Mouse (Mus musculus) MEL (cell line): ENCODE data around the gene Zswim7. TPM values are rescaled to one million over a fixed set of nuclear protein-coding genes. Genes with fewer than 3 reads are reported as not detected.
A peak's percentile ranks its signal among the peaks of the same experiment; 100 is the strongest.

Source experiments
- DNase-seq: peaks from one replicate; pipeline ENCODE4 v3.0.0; 2011; ENCODE audit warnings: low read depth, low spot score
- H3K27ac ChIP-seq: 2 replicates; pipeline ENCODE4 v1.5.1; 2012; ENCODE audit warnings: low read depth, mild to moderate bottlenecking, control low read depth, low read length, moderate library complexity; ENCODE audit not compliant: control insufficient read depth
- H3K27me3 ChIP-seq, 2 experiments: fragments of 150-350 bp in 1 of 2; sonication (generic) in 1 of 2; 2 replicates each; pipeline ENCODE4 v1.6.1; 2012; ENCODE audit warnings: low read length in 2 of 2, mild to moderate bottlenecking in 2 of 2, improper control_type of control experiment in 1 of 2, moderate library complexity in 1 of 2; ENCODE audit not compliant: insufficient read depth in 2 of 2, control insufficient read depth in 1 of 2
- H3K36me3 ChIP-seq, 2 experiments: 2 replicates each; pipeline ENCODE4 v1.6.1; 2012 to 2014; ENCODE audit warnings: low read length in 2 of 2, improper control_type of control experiment in 1 of 2, inconsistent platforms in 1 of 2, mild to moderate bottlenecking in 1 of 2; ENCODE audit not compliant: insufficient read depth in 2 of 2, control insufficient read depth in 1 of 2
- H3K4me1 ChIP-seq, 2 experiments: fragments of 150-350 bp in 1 of 2; sonication (generic) in 1 of 2; 2 replicates each; pipeline ENCODE4 v1.6.1; 2012; ENCODE audit warnings: low read length in 2 of 2, improper control_type of control experiment in 1 of 2, mild to moderate bottlenecking in 1 of 2; ENCODE audit not compliant: insufficient read depth in 2 of 2, control insufficient read depth in 1 of 2
- H3K4me3 ChIP-seq, 2 experiments: fragments of 150-350 bp in 1 of 2; sonication (generic) in 1 of 2; 2 replicates each; pipeline ENCODE4 v1.5.1; 2012; ENCODE audit warnings: low read depth in 2 of 2, low read length in 2 of 2, mild to moderate bottlenecking in 2 of 2, moderate library complexity in 2 of 2, control low read depth in 1 of 2, improper control_type of control experiment in 1 of 2; ENCODE audit not compliant: control insufficient read depth in 1 of 2, insufficient read depth in 1 of 2
- H3K79me2 ChIP-seq: 2 replicates; pipeline ENCODE4 v1.6.1; 2012; ENCODE audit warnings: mild to moderate bottlenecking, low read length, moderate library complexity; ENCODE audit not compliant: control insufficient read depth, poor library complexity, insufficient read depth
- H3K9ac ChIP-seq: 2 replicates; pipeline ENCODE4 v1.6.1; 2012; ENCODE audit warnings: low read depth, mild to moderate bottlenecking, control low read depth, low read length, moderate library complexity; ENCODE audit not compliant: control insufficient read depth, poor library complexity, severe bottlenecking
- H3K9me3 ChIP-seq: fragments of 150-350 bp; sonication (generic); replicated peaks from 2 replicates; pipeline ENCODE4 v1.6.1; 2012; ENCODE audit warnings: mild to moderate bottlenecking, low read length, improper control_type of control experiment, moderate library complexity; ENCODE audit not compliant: insufficient read depth
- CHD1 ChIP-seq: IDR thresholded peaks from 2 replicates; pipeline ENCODE4 v1.6.1; 2012; ENCODE audit warnings: low read depth, mild to moderate bottlenecking, inconsistent platforms, low read length, improper control_type of control experiment
- CHD2 ChIP-seq: IDR thresholded peaks from 2 replicates; pipeline ENCODE4 v1.6.1; 2011; ENCODE audit warnings: low read length, improper control_type of control experiment
- CTCF ChIP-seq, 3 experiments: IDR thresholded peaks in 2 of 3; conservative IDR thresholded peaks in 1 of 3; 2 replicates each; pipeline ENCODE4 v1.5.1; 2011 to 2012; ENCODE audit warnings: low read length in 3 of 3, low read depth in 2 of 3, mild to moderate bottlenecking in 2 of 3, improper control_type of control experiment in 1 of 3, inconsistent platforms in 1 of 3, mixed read lengths in 1 of 3, moderate library complexity in 1 of 3; ENCODE audit not compliant: control insufficient read depth in 1 of 3, insufficient read depth in 1 of 3, poor library complexity in 1 of 3, severe bottlenecking in 1 of 3
- E2F4 ChIP-seq: IDR thresholded peaks from 2 replicates; pipeline ENCODE4 v1.6.1; 2011; ENCODE audit warnings: low read depth, low read length, improper control_type of control experiment, borderline replicate concordance
- ELF1 ChIP-seq: IDR thresholded peaks from 2 replicates; pipeline ENCODE4 v1.6.1; 2014; ENCODE audit warnings: low read depth, mild to moderate bottlenecking, inconsistent platforms, low read length, improper control_type of control experiment, moderate library complexity
- EP300 ChIP-seq, 2 experiments: IDR thresholded peaks; 2 replicates each; pipeline ENCODE4 v1.6.1; 2011; ENCODE audit warnings: improper control_type of control experiment in 2 of 2, low read length in 2 of 2, low read depth in 1 of 2, mild to moderate bottlenecking in 1 of 2
- ETS1 ChIP-seq: IDR thresholded peaks from 2 replicates; pipeline ENCODE4 v1.6.1; 2012; ENCODE audit warnings: low read depth, mild to moderate bottlenecking, inconsistent platforms, low read length, improper control_type of control experiment, moderate library complexity
- GATA1 ChIP-seq: IDR thresholded peaks from 2 replicates; pipeline ENCODE4 v1.6.1; 2011; ENCODE audit warnings: low read depth, low read length, improper control_type of control experiment
- JUND ChIP-seq: IDR thresholded peaks from 2 replicates; pipeline ENCODE4 v1.6.1; 2011; ENCODE audit warnings: low read depth, mild to moderate bottlenecking, improper control_type of control experiment, low read length
- KAT2A ChIP-seq: conservative IDR thresholded peaks from 2 replicates; pipeline ENCODE4 v1.6.1; 2012; ENCODE audit warnings: low read depth, low read length, improper control_type of control experiment, inconsistent platforms
- MAFK ChIP-seq: IDR thresholded peaks from 2 replicates; pipeline ENCODE4 v1.6.1; 2011; ENCODE audit warnings: low read depth, mild to moderate bottlenecking, low read length, improper control_type of control experiment, borderline replicate concordance
- MAX ChIP-seq: IDR thresholded peaks from 2 replicates; pipeline ENCODE4 v1.6.1; 2011; ENCODE audit warnings: low read length, improper control_type of control experiment
- MAZ ChIP-seq: IDR thresholded peaks from 2 replicates; pipeline ENCODE4 v1.6.1; 2012; ENCODE audit warnings: low read depth, mild to moderate bottlenecking, inconsistent platforms, low read length, improper control_type of control experiment
- MEF2A ChIP-seq: IDR thresholded peaks from 2 replicates; pipeline ENCODE4 v1.6.1; 2014; ENCODE audit warnings: low read depth, mild to moderate bottlenecking, inconsistent platforms, low read length, improper control_type of control experiment; ENCODE audit not compliant: poor library complexity, insufficient replicate concordance, severe bottlenecking; ENCODE audit errors: extremely low read depth
- MXI1 ChIP-seq: IDR thresholded peaks from 2 replicates; pipeline ENCODE4 v1.6.1; 2011; ENCODE audit warnings: mild to moderate bottlenecking, low read depth, low read length, improper control_type of control experiment
- MYC ChIP-seq: IDR thresholded peaks from 2 replicates; pipeline ENCODE4 v1.6.1; 2011; ENCODE audit warnings: low read depth, mild to moderate bottlenecking, low read length, improper control_type of control experiment, moderate library complexity
- NELFE ChIP-seq: IDR thresholded peaks from 2 replicates; pipeline ENCODE4 v1.6.1; 2011; ENCODE audit warnings: low read depth, low read length, improper control_type of control experiment
- NRF1 ChIP-seq: IDR thresholded peaks from 2 replicates; pipeline ENCODE4 v1.6.1; 2014; ENCODE audit warnings: low read depth, mild to moderate bottlenecking, inconsistent platforms, low read length, improper control_type of control experiment, moderate library complexity; ENCODE audit not compliant: poor library complexity, insufficient read depth, severe bottlenecking
- POLR2A ChIP-seq, 2 experiments: IDR thresholded peaks; 2 replicates each; pipeline ENCODE4 v1.6.1; 2011 to 2012; ENCODE audit warnings: low read length in 2 of 2, mild to moderate bottlenecking in 2 of 2, control low read depth in 1 of 2, improper control_type of control experiment in 1 of 2, low read depth in 1 of 2, moderate library complexity in 1 of 2; ENCODE audit not compliant: control insufficient read depth in 1 of 2, insufficient read depth in 1 of 2, poor library complexity in 1 of 2
- POLR2AphosphoS2 ChIP-seq: IDR thresholded peaks from 2 replicates; pipeline ENCODE4 v1.6.1; 2011; ENCODE audit warnings: low read length, improper control_type of control experiment
- POLR2AphosphoS5 ChIP-seq: IDR thresholded peaks from 2 replicates; pipeline ENCODE4 v1.6.1; 2012; ENCODE audit warnings: low read depth, borderline replicate concordance, mild to moderate bottlenecking, inconsistent platforms, low read length, moderate library complexity, mixed read lengths
- RCOR1 ChIP-seq: IDR thresholded peaks from 2 replicates; pipeline ENCODE4 v1.6.1; 2012; ENCODE audit warnings: low read depth, mild to moderate bottlenecking, inconsistent platforms, low read length, improper control_type of control experiment
- SIN3A ChIP-seq: IDR thresholded peaks from 2 replicates; pipeline ENCODE4 v1.6.1; 2012; ENCODE audit warnings: low read length, improper control_type of control experiment, inconsistent platforms
- SMC3 ChIP-seq: IDR thresholded peaks from 2 replicates; pipeline ENCODE4 v1.6.1; 2011; ENCODE audit warnings: low read depth, low read length, improper control_type of control experiment
- TAL1 ChIP-seq: IDR thresholded peaks from 2 replicates; pipeline ENCODE4 v1.6.1; 2012; ENCODE audit warnings: mild to moderate bottlenecking, inconsistent platforms, low read length, moderate library complexity, mixed read lengths
- TBP ChIP-seq: IDR thresholded peaks from 2 replicates; pipeline ENCODE4 v1.8.0; 2011; ENCODE audit warnings: low read depth, low read length, improper control_type of control experiment
- TCF12 ChIP-seq: IDR thresholded peaks from 2 replicates; pipeline ENCODE4 v1.6.1; 2014; ENCODE audit warnings: low read depth, mild to moderate bottlenecking, inconsistent platforms, low read length, improper control_type of control experiment, moderate library complexity
- UBTF ChIP-seq: IDR thresholded peaks from 2 replicates; pipeline ENCODE4 v1.6.1; 2012; ENCODE audit warnings: low read depth, mild to moderate bottlenecking, inconsistent platforms, low read length, improper control_type of control experiment, moderate library complexity, borderline replicate concordance; ENCODE audit not compliant: insufficient read depth
- USF1 ChIP-seq: IDR thresholded peaks from 2 replicates; pipeline ENCODE4 v1.6.1; 2014; ENCODE audit warnings: low read depth, mild to moderate bottlenecking, inconsistent platforms, low read length, improper control_type of control experiment, moderate library complexity
- USF2 ChIP-seq, 2 experiments: IDR thresholded peaks; 2 replicates each; pipeline ENCODE4 v1.6.1; 2011 to 2012; ENCODE audit warnings: improper control_type of control experiment in 2 of 2, low read length in 2 of 2, borderline replicate concordance in 1 of 2, inconsistent platforms in 1 of 2, low read depth in 1 of 2, mild to moderate bottlenecking in 1 of 2; ENCODE audit not compliant: insufficient read depth in 1 of 2
- ZC3H11A ChIP-seq: IDR thresholded peaks from 2 replicates; pipeline ENCODE4 v1.6.1; 2012; ENCODE audit warnings: low read depth, mild to moderate bottlenecking, inconsistent platforms, low read length, improper control_type of control experiment
- ZKSCAN1 ChIP-seq: IDR thresholded peaks from 2 replicates; pipeline ENCODE4 v1.6.1; 2012; ENCODE audit warnings: low read depth, mild to moderate bottlenecking, inconsistent platforms, low read length, improper control_type of control experiment, moderate library complexity
- ZMIZ1 ChIP-seq: IDR thresholded peaks from 2 replicates; pipeline ENCODE4 v1.6.1; 2012; ENCODE audit warnings: low read depth, mild to moderate bottlenecking, inconsistent platforms, low read length, improper control_type of control experiment, moderate library complexity
- ZNF384 ChIP-seq: IDR thresholded peaks from 2 replicates; pipeline ENCODE4 v1.6.1; 2012; ENCODE audit warnings: low read depth, mild to moderate bottlenecking, inconsistent platforms, low read length, improper control_type of control experiment
- polyA plus RNA-seq, 2 experiments: library from polyadenylated mRNA; stranded (reverse) in 1 of 2; unstranded in 1 of 2; fragments of >175 nt in 1 of 2; fragments of >200 nt in 1 of 2; gene quantifications; 2 replicates each; pipeline versions ENCODE4 v1.2.1 to v1.2.4; 2012; ENCODE audit warnings: low replicate concordance in 2 of 2, low read depth in 1 of 2; ENCODE audit not compliant: insufficient read length in 2 of 2, insufficient read depth in 1 of 2, missing spikeins in 1 of 2
- total RNA-seq: library from RNA; depleted of rRNA; stranded (reverse); fragments of 300-350 nt; gene quantifications from 2 replicates; pipeline ENCODE4 v1.2.3, GENCODE M21; 2012; rRNA removed

Gene Zswim7
- total RNA-seq: 18.2 and 18.7 TPM in 2 replicates
- 10 to 100 TPM in 1 of 2 experiments, not detected in 1; 15.1 TPM for polyA plus RNA-seq

DNA sequence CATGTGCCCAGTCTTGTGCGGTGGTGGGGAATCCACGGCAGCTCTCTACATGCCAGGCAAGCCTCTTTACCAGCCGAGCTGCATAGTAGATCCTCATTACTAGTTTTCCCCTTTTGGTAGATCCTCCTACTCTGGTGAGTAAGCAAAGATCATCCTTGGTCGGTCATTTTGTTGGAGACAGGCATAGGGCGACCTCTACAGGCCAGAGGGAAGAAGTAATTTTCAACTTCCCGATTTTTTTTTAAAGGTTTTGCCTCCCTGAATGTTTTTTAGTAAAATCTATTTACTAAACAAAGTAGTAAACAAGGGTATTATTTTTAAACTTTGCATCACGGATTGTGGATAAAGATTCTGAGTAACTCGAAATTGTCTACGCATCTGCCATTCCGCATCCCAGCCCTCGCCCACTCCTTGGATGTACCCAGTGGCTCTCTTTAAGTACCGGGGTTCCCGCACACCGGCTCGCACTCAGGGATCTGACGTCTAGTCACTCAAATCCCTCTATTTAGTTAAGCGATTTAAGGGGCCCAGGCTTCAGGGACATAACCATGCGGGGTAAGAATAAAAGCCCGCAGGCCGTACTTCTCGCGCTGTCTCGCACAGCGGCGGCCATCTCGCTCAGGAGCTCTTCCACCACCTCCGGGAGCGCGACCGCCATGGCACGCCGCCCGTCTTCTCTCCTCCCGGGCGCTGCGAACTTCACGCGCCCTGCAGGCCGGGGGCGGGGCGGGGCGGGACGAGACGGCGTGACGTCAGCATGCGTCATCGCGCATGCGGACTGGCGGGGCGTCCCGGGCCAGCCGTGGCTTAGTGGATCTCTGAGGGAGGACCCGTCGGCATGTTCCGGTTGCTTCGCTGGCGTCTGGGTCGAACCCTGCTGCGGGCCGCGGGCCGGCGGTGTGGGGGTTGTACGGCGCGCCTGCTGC lies at the start of gene Zswim7, which contains the start of gene Ttc19:
Gene Zswim7 (minus strand): TSS at position 701 of the 926 bp plus-strand sequence.
Gene Ttc19 (plus strand): TSS at position 799 of the 926 bp plus-strand sequence.
- H3K4me1 ChIP-seq: peaks cover 3 to 8% of the 10 kb centered on the region in 2 experiments; a peak in 3 of 4 replicates
- no peak for TF ChIP-seq MEF2A
- peak; percentile 86 for TF ChIP-seq NRF1
- TF ChIP-seq NELFE: peak; percentile 98
- TF ChIP-seq MAX: peak; percentile 66
- TF ChIP-seq CTCF (IDR thresholded peaks at IDR 0.05 in 2 of 3, conservative IDR thresholded peaks at IDR 0.05 in 1 of 3; ENCODE audit: control insufficient read depth in 1 of 3, insufficient read depth in 1 of 3, low read depth in 2 of 3, low read length in 3 of 3, poor library complexity in 1 of 3, severe bottlenecking in 1 of 3): peak in 2 of 3 experiments; percentile 68 to 76; a peak in 5 of 6 replicates
- no peak for TF ChIP-seq POLR2AphosphoS5
- no peak for TF ChIP-seq MAFK
- TF ChIP-seq POLR2AphosphoS2: peak; percentile 94
- peak; percentile 68; the same call in 1 of the 2 replicates for TF ChIP-seq CHD1
- TF ChIP-seq RCOR1: 0 out of 2 replicates have a peak, but pooled peaks have one; percentile 11
- TF ChIP-seq MAZ: peak; percentile 45
- TF ChIP-seq SMC3: peak; percentile 88
- no peak for TF ChIP-seq JUND
- TF ChIP-seq POLR2A (IDR thresholded peaks at IDR 0.05; ENCODE audit: control insufficient read depth in 1 of 2, insufficient read depth in 1 of 2, low read depth in 1 of 2, low read length in 2 of 2, poor library complexity in 1 of 2): peak; percentile 97 to 99
- TF ChIP-seq ZNF384: peak; percentile 96
- 0 out of 2 replicates have a peak, but pooled peaks have one; percentile 47 for TF ChIP-seq ELF1
- TF ChIP-seq SIN3A: peak; percentile 88
- TF ChIP-seq MXI1: peak; percentile 89
- peak; percentile 52; the same call in 1 of the 2 replicates for TF ChIP-seq ETS1
- no peak for TF ChIP-seq CHD2
- TF ChIP-seq GATA1: peak; percentile 33
- no peak for TF ChIP-seq USF2 (IDR thresholded peaks at IDR 0.05; ENCODE audit: borderline replicate concordance in 1 of 2, insufficient read depth in 1 of 2, low read depth in 1 of 2, low read length in 2 of 2)
- TF ChIP-seq TAL1: no peak
- TF ChIP-seq MYC: peak; percentile 80
- TF ChIP-seq KAT2A: no peak; the same call in 1 of the 2 replicates
- TF ChIP-seq TCF12: peak; percentile 79
- TF ChIP-seq ZKSCAN1: no peak
- no peak for TF ChIP-seq USF1
- peak; percentile 98 for TF ChIP-seq ZMIZ1
- peak in 1 of 2 experiments; percentile 33; a peak in 1 of 4 replicates for TF ChIP-seq EP300 (IDR thresholded peaks at IDR 0.05; ENCODE audit: low read depth in 1 of 2, low read length in 2 of 2)
- peak; percentile 90; the same call in 1 of the 2 replicates for TF ChIP-seq UBTF
- TF ChIP-seq E2F4: no peak
- peak; percentile 72; the same call in 1 of the 2 replicates for TF ChIP-seq TBP
- TF ChIP-seq ZC3H11A: peak; percentile 94

More for the DNA sequence above, at the start of gene Zswim7, which contains the start of gene Ttc19:
- H3K9me3 ChIP-seq: no peaks in the 10 kb centered on the region
- H3K27me3 ChIP-seq: no peaks in the 10 kb centered on the region
- peak within 1 kb of the TSS; percentile 91 for H3K27ac ChIP-seq
- H3K4me3 ChIP-seq: peak within 1 kb of the TSS; percentile 84 to 92
- H3K79me2 ChIP-seq: peaks cover 8% of the 10 kb centered on the region
- DNase-seq: peak; percentile 97
- peak within 1 kb of the TSS; percentile 97 for H3K9ac ChIP-seq
- peaks cover 0 to 14% of the 10 kb centered on the region in 2 experiments; a peak in 3 of 4 replicates for H3K36me3 ChIP-seq
